Mouse (Mus musculus) brain, embryonic 14.5 days (tissue): Measurements from ENCODE around the gene Tmem79.

Source experiments
- CTCF ChIP-seq: fragments of 200-500 bp; IDR thresholded peaks from 2 replicates; pipeline ENCODE4 v1.5.1; 2012; ENCODE audit warnings: inconsistent platforms, mild to moderate bottlenecking, moderate library complexity, borderline replicate concordance; ENCODE audit not compliant: insufficient read depth, insufficient read length; ENCODE audit errors: extremely low read depth
- POLR2A ChIP-seq: fragments of 200-500 bp; IDR thresholded peaks from 2 replicates; pipeline ENCODE4 v1.6.1; 2012; ENCODE audit warnings: mild to moderate bottlenecking, inconsistent platforms, borderline replicate concordance; ENCODE audit not compliant: poor library complexity, insufficient read depth, insufficient read length, severe bottlenecking; ENCODE audit errors: extremely low read depth

- TF ChIP-seq CTCF (no peak), POLR2A (no peak)
Measured at GRCm38 (mm10) chr3:88338316-88338715, 2.4 kb upstream of the Tmem79 start.
